Mouse (Mus musculus) WW6 (cell line): ENCODE data around the gene Atp9a.

Source experiments
- DNase-seq: peaks from one replicate; pipeline ENCODE4 v3.0.0-alpha.2; 2013; ENCODE audit warnings: low read depth, low spot score

The Atp9a gene

GRCm38 (mm10) chr2:168601491-168602386 is 140.5 kb downstream of the Atp9a start, which contains the start of gene Nfatc2:
Nfatc2 (minus strand) TSS chr2:168601657.
- DNase-seq = no peak

- DNase-seq = no peak
Observed at GRCm38 (mm10) chr2:168600750-168601490, 141.3 kb downstream of the Atp9a start.

GRCm38 (mm10) chr2:168595693-168596092 is 146.5 kb downstream of the Atp9a start:
- DNase-seq = no peak

- no peak for DNase-seq
Observed at GRCm38 (mm10) chr2:168593676-168594075, 148.5 kb downstream of the Atp9a start.

- no peak for DNase-seq
Observed at GRCm38 (mm10) chr2:168593004-168593403, 149.2 kb downstream of the Atp9a start.

GRCm38 (mm10) chr2:168591076-168591475 is 151.1 kb downstream of the Atp9a start:
- DNase-seq = no peak

GRCm38 (mm10) chr2:168590556-168590955 is 151.7 kb downstream of the Atp9a start:
- DNase-seq = no peak

GRCm38 (mm10) chr2:168590168-168590551 is 152.0 kb downstream of the Atp9a start:
- DNase-seq = no peak

GRCm38 (mm10) chr2:168589368-168590167 is 152.6 kb downstream of the Atp9a start:
- no peak for DNase-seq

GRCm38 (mm10) chr2:168588591-168589367 is 153.4 kb downstream of the Atp9a start:
- DNase-seq = no peak

- DNase-seq = no peak
Observed at GRCm38 (mm10) chr2:168587159-168587558, 155.1 kb downstream of the Atp9a start.

GRCm38 (mm10) chr2:168586512-168586911 is 155.7 kb downstream of the Atp9a start:
- no peak for DNase-seq

- no peak for DNase-seq
Observed at GRCm38 (mm10) chr2:168584857-168585256, 157.4 kb downstream of the Atp9a start.
